Mouse (Mus musculus): ENCODE data around the gene Hist1h2bf. TPM values are rescaled to one million over a fixed set of nuclear protein-coding genes. Genes with fewer than 3 reads are reported as not detected.

Hist1h2bf gene
- total and polyA plus RNA-seq, 2 experiments, result 4.6 TPM; not detected in 1

GRCm38 (mm10) chr13:23604452-23604851 lies 30.5 kb upstream of the Hist1h2bf start:
- H3K79me2 ChIP-seq (ENCODE audit: control insufficient read depth, insufficient read depth, low read length), result no peaks in the 10 kb centered on the region
- TF ChIP-seq CTCF (IDR thresholded peaks at IDR 0.05; ENCODE audit: low read depth, low read length) (no peak), POLR2A (IDR thresholded peaks at IDR 0.05; ENCODE audit: extremely low read depth, insufficient read depth, low read length) (no peak)
- H3K27me3 ChIP-seq (ENCODE audit: control insufficient read depth, insufficient read depth, low read length), result no peaks in the 10 kb centered on the region
- no peaks in the 10 kb centered on the region for H3K4me1 ChIP-seq (ENCODE audit: control insufficient read depth, insufficient read depth, low read length)
- no peak overlapping the region for H3K9ac ChIP-seq (ENCODE audit: low read depth, low read length)
- H3K36me3 ChIP-seq (ENCODE audit: control insufficient read depth, insufficient read depth, low read length), result no peaks in the 10 kb centered on the region
- WGBS, result 93% methylated on average over 3 of the region's 3 CpGs
- no peak for DNase-seq (ENCODE audit: extremely low read depth, low read depth, low spot score)
- no peak overlapping the region for H3K4me3 ChIP-seq (ENCODE audit: insufficient read depth, low read depth, low read length)
- H3K27ac ChIP-seq (replicated peaks; ENCODE audit: insufficient read depth, low read depth, low read length), result no peak overlapping the region

- Histone ChIP-seq H3K4me1 (ENCODE audit: control insufficient read depth, insufficient read depth, low read length) (no peaks in the 10 kb centered on the region), H3K27ac (replicated peaks; ENCODE audit: insufficient read depth, low read depth, low read length) (no peak overlapping the region), H3K27me3 (ENCODE audit: control insufficient read depth, insufficient read depth, low read length) (no peaks in the 10 kb centered on the region), H3K36me3 (ENCODE audit: control insufficient read depth, insufficient read depth, low read length) (no peaks in the 10 kb centered on the region), H3K9ac (ENCODE audit: low read depth, low read length) (no peak overlapping the region), H3K79me2 (ENCODE audit: control insufficient read depth, insufficient read depth, low read length) (no peaks in the 10 kb centered on the region), H3K4me3 (ENCODE audit: insufficient read depth, low read depth, low read length) (no peak overlapping the region)
- DNase-seq (ENCODE audit: extremely low read depth, low read depth, low spot score), result no peak
- WGBS, result 65% methylated on average over 7 of the region's 7 CpGs
- TF ChIP-seq POLR2A (IDR thresholded peaks at IDR 0.05; ENCODE audit: extremely low read depth, insufficient read depth, low read length) (no peak), CTCF (IDR thresholded peaks at IDR 0.05; ENCODE audit: low read depth, low read length) (no peak)
Measured at GRCm38 (mm10) chr13:23603182-23603699, 29.2 kb upstream of the Hist1h2bf start.

- no peak overlapping the region for H3K4me3 ChIP-seq (ENCODE audit: insufficient read depth, low read depth, low read length)
- no peak overlapping the region for H3K27ac ChIP-seq (replicated peaks; ENCODE audit: insufficient read depth, low read depth, low read length)
- peak; percentile 63 for DNase-seq (ENCODE audit: extremely low read depth, low read depth, low spot score)
- H3K4me1 ChIP-seq (ENCODE audit: control insufficient read depth, insufficient read depth, low read length), result peaks cover 1% of the 10 kb centered on the region; the same call in 1 of the 2 replicates
- H3K9ac ChIP-seq (ENCODE audit: low read depth, low read length), result no peak overlapping the region
- 9% methylated on average over 9 of the region's 9 CpGs for WGBS
- no peaks in the 10 kb centered on the region for H3K27me3 ChIP-seq (ENCODE audit: control insufficient read depth, insufficient read depth, low read length)
- no peaks in the 10 kb centered on the region for H3K36me3 ChIP-seq (ENCODE audit: control insufficient read depth, insufficient read depth, low read length)
- TF ChIP-seq POLR2A (IDR thresholded peaks at IDR 0.05; ENCODE audit: extremely low read depth, insufficient read depth, low read length) (no peak), CTCF (IDR thresholded peaks at IDR 0.05; ENCODE audit: low read depth, low read length) (peak; percentile 70)
- H3K79me2 ChIP-seq (ENCODE audit: control insufficient read depth, insufficient read depth, low read length), result no peaks in the 10 kb centered on the region
Measured at GRCm38 (mm10) chr13:23597957-23598356, 24.0 kb upstream of the Hist1h2bf start.

GRCm38 (mm10) chr13:23595622-23596372 lies 21.8 kb upstream of the Hist1h2bf start:
- H3K4me3 ChIP-seq (ENCODE audit: insufficient read depth, low read depth, low read length), result no peak overlapping the region
- peaks cover 2% of the 10 kb centered on the region; the same call in 1 of the 2 replicates for H3K4me1 ChIP-seq (ENCODE audit: control insufficient read depth, insufficient read depth, low read length)
- H3K79me2 ChIP-seq (ENCODE audit: control insufficient read depth, insufficient read depth, low read length), result no peaks in the 10 kb centered on the region
- no peak for TF ChIP-seq CTCF (IDR thresholded peaks at IDR 0.05; ENCODE audit: low read depth, low read length)
- TF ChIP-seq POLR2A (IDR thresholded peaks at IDR 0.05; ENCODE audit: extremely low read depth, insufficient read depth, low read length), result no peak
- DNase-seq (ENCODE audit: extremely low read depth, low read depth, low spot score), result no peak
- H3K27me3 ChIP-seq (ENCODE audit: control insufficient read depth, insufficient read depth, low read length), result no peaks in the 10 kb centered on the region
- H3K36me3 ChIP-seq (ENCODE audit: control insufficient read depth, insufficient read depth, low read length), result no peaks in the 10 kb centered on the region
- 92% methylated on average over 7 of the region's 7 CpGs for WGBS
- H3K27ac ChIP-seq (replicated peaks; ENCODE audit: insufficient read depth, low read depth, low read length), result no peak overlapping the region
- no peak overlapping the region for H3K9ac ChIP-seq (ENCODE audit: low read depth, low read length)

GRCm38 (mm10) chr13:23595185-23595584 lies 21.2 kb upstream of the Hist1h2bf start:
- WGBS, result 86% methylated on average over 2 of the region's 2 CpGs
- TF ChIP-seq CTCF (IDR thresholded peaks at IDR 0.05; ENCODE audit: low read depth, low read length) (no peak), POLR2A (IDR thresholded peaks at IDR 0.05; ENCODE audit: extremely low read depth, insufficient read depth, low read length) (no peak)
- DNase-seq (ENCODE audit: extremely low read depth, low read depth, low spot score), result no peak
- no peaks in the 10 kb centered on the region for H3K27me3 ChIP-seq (ENCODE audit: control insufficient read depth, insufficient read depth, low read length)
- no peaks in the 10 kb centered on the region for H3K79me2 ChIP-seq (ENCODE audit: control insufficient read depth, insufficient read depth, low read length)
- peaks cover 2% of the 10 kb centered on the region; the same call in 1 of the 2 replicates for H3K4me1 ChIP-seq (ENCODE audit: control insufficient read depth, insufficient read depth, low read length)
- no peak overlapping the region for H3K9ac ChIP-seq (ENCODE audit: low read depth, low read length)
- H3K27ac ChIP-seq (replicated peaks; ENCODE audit: insufficient read depth, low read depth, low read length), result no peak overlapping the region
- no peak overlapping the region for H3K4me3 ChIP-seq (ENCODE audit: insufficient read depth, low read depth, low read length)
- H3K36me3 ChIP-seq (ENCODE audit: control insufficient read depth, insufficient read depth, low read length), result no peaks in the 10 kb centered on the region
